Mouse (Mus musculus) adrenal gland, adult (tissue): ENCODE results near the gene Zfp14.

Experiments
- DNase-seq, 2 experiments: peaks; one replicate each; pipeline ENCODE4 v3.0.0; 2022 to 2023; ENCODE audit warnings: low spot score in 1 of 2; ENCODE audit not compliant: inconsistent age in 2 of 2

The Zfp14 gene

GRCm38 (mm10) chr7:30030677-30031076 is 20.5 kb downstream of the Zfp14 start:
- peak in 1 of 2 experiments; percentile 65 for DNase-seq

- DNase-seq: no peak
Observed at GRCm38 (mm10) chr7:30028572-30028971, 22.6 kb downstream of the Zfp14 start.

GRCm38 (mm10) chr7:30027331-30027730 is 23.8 kb downstream of the Zfp14 start:
- DNase-seq: no peak

- DNase-seq: no peak
Observed at GRCm38 (mm10) chr7:30025358-30025757, 25.8 kb downstream of the Zfp14 start.

GRCm38 (mm10) chr7:30023800-30024199 is 27.4 kb downstream of the Zfp14 start:
- DNase-seq: no peak

- DNase-seq: no peak
Observed at GRCm38 (mm10) chr7:30023324-30023723, 27.9 kb downstream of the Zfp14 start.

GRCm38 (mm10) chr7:30019543-30019942 is 31.6 kb downstream of the Zfp14 start:
- DNase-seq: no peak

GRCm38 (mm10) chr7:30017226-30017625 is 34.0 kb downstream of the Zfp14 start:
- DNase-seq: no peak

- peak; percentile 21 to 78 for DNase-seq
Observed at GRCm38 (mm10) chr7:30012956-30013363, 38.2 kb downstream of the Zfp14 start.

- no peak for DNase-seq
Observed at GRCm38 (mm10) chr7:30010551-30011195, 40.5 kb downstream of the Zfp14 start.

- peak in 1 of 2 experiments; percentile 15 for DNase-seq
Observed at GRCm38 (mm10) chr7:30009321-30010085, 41.7 kb downstream of the Zfp14 start.

- DNase-seq: no peak
Observed at GRCm38 (mm10) chr7:30008020-30008690, 43.0 kb downstream of the Zfp14 start.

GRCm38 (mm10) chr7:30007601-30008000 is 43.6 kb downstream of the Zfp14 start:
- DNase-seq: no peak

GRCm38 (mm10) chr7:30000601-30001000 is 50.6 kb downstream of the Zfp14 start:
- no peak for DNase-seq

- no peak for DNase-seq
Observed at GRCm38 (mm10) chr7:29995134-29995533, 56.0 kb downstream of the Zfp14 start.

- no peak for DNase-seq
Observed at GRCm38 (mm10) chr7:29993340-29993739, 57.8 kb downstream of the Zfp14 start.

GRCm38 (mm10) chr7:29992698-29993097 is 58.5 kb downstream of the Zfp14 start:
- no peak for DNase-seq

- no peak for DNase-seq
Observed at GRCm38 (mm10) chr7:29989031-29989430, 62.1 kb downstream of the Zfp14 start.

GRCm38 (mm10) chr7:29987551-29987950 is 63.6 kb downstream of the Zfp14 start:
- DNase-seq: no peak
